Mouse (Mus musculus) midbrain, embryonic 16.5 days (tissue): ENCODE data around the gene Edaradd. TPM values are rescaled to one million over a fixed set of nuclear protein-coding genes. Genes with fewer than 3 reads are reported as not detected.

Source experiments
- ATAC-seq: fragments of 200-750 bp; cut with Nextera tagmentation; 2 replicates; pipeline ENCODE4 v1.8.0; 2017; ENCODE audit warnings: moderate TSS enrichment
- H3K27ac ChIP-seq: fragments of 300-500 bp; sonication (generic); 2 replicates; pipeline ENCODE4 v1.5.1; 2014; ENCODE audit warnings: mild to moderate bottlenecking, low read length, mixed read lengths
- H3K27me3 ChIP-seq: fragments of 300-500 bp; sonication (generic); 2 replicates; pipeline ENCODE4 v1.6.1; 2014; ENCODE audit warnings: low read depth, low read length, mixed read lengths; ENCODE audit not compliant: control insufficient read depth, insufficient read depth
- H3K36me3 ChIP-seq: fragments of 300-500 bp; sonication (generic); 2 replicates; pipeline ENCODE4 v1.6.1; 2014; ENCODE audit warnings: mild to moderate bottlenecking, low read length, moderate library complexity, mixed read lengths; ENCODE audit not compliant: control insufficient read depth, insufficient read depth
- H3K4me1 ChIP-seq: fragments of 300-500 bp; sonication (generic); 2 replicates; pipeline ENCODE4 v1.6.1; 2014; ENCODE audit warnings: mild to moderate bottlenecking, low read length, mixed read lengths; ENCODE audit not compliant: control insufficient read depth, insufficient read depth
- H3K4me2 ChIP-seq: fragments of 300-500 bp; sonication (generic); 2 replicates; pipeline ENCODE4 v1.6.1; 2014; ENCODE audit warnings: mild to moderate bottlenecking, low read length, mixed read lengths
- H3K4me3 ChIP-seq: fragments of 300-500 bp; sonication (generic); 2 replicates; pipeline ENCODE4 v1.5.1; 2014; ENCODE audit warnings: low read depth, mild to moderate bottlenecking, low read length, moderate library complexity, mixed read lengths
- H3K9ac ChIP-seq: fragments of 300-500 bp; sonication (generic); 2 replicates; pipeline ENCODE4 v1.6.1; 2014; ENCODE audit warnings: low read depth, low read length, mixed read lengths
- H3K9me3 ChIP-seq: fragments of 300-500 bp; sonication (generic); replicated peaks from 2 replicates; pipeline ENCODE4 v1.6.1; 2014; ENCODE audit warnings: mild to moderate bottlenecking, low read length, mixed read lengths; ENCODE audit not compliant: control insufficient read depth, poor library complexity, severe bottlenecking
- WGBS: fragments of 180-500 bp; shearing (Covaris S2); extraction: QIAGEN DNeasy Blood & Tissue Kit; methylation state at CpG from one replicate; pipeline ENCODE4 v1.1.7; 2014; 5-methylcytosine and 5-hydroxymethylcytosine counted together
- polyA plus RNA-seq: library from polyadenylated mRNA; unstranded; fragments of >200 nt; fragmentation: Nextera tagmentation; extraction: Ambion mirVana; gene quantifications from 2 replicates; pipeline ENCODE4 v1.2.1, GENCODE M21; 2015

The Edaradd gene
- polyA plus RNA-seq, 1 experiment from 2014 or later = 1.9 TPM

DNA sequence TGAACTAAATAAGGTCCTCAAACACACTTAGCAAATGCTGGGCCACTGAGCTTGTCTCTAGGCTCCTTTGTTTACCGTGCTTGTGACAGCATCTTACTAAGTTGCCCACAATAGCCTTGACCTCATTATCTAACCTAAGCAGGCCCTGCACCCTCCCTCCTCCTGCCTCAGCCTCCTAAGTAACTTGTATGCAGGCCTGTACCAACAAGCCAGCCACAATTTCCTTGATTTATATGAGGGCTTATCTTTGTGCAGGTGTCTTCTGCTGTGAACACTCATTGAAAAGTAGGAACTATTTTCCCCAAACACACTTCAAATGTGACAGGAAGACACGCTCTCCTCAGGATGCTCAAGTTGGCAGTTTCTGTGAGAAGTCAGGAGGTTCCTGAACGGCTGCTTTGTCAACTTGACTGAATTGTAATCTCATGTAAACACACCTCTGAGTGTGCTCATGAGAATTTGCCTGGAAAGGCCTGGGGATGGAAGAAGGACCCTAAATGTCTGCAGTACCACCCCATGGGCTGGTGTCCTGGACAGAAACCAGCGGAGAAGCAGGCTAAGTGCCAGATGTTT, 17.5 kb downstream of the Edaradd start:
- Histone ChIP-seq H3K36me3 (no peaks in the 10 kb centered on the region), H3K9ac (no peak overlapping the region), H3K9me3 (no peaks in the 10 kb centered on the region), H3K27me3 (no peaks in the 10 kb centered on the region), H3K4me1 (peaks cover 3% of the 10 kb centered on the region; the same call in 1 of the 2 replicates), H3K4me3 (no peak overlapping the region), H3K27ac (no peak overlapping the region; the same call in 1 of the 2 replicates), H3K4me2 (no peak overlapping the region)
- ATAC-seq = no peak
- 32% methylated on average over 4 of the region's 4 CpGs for WGBS

DNA sequence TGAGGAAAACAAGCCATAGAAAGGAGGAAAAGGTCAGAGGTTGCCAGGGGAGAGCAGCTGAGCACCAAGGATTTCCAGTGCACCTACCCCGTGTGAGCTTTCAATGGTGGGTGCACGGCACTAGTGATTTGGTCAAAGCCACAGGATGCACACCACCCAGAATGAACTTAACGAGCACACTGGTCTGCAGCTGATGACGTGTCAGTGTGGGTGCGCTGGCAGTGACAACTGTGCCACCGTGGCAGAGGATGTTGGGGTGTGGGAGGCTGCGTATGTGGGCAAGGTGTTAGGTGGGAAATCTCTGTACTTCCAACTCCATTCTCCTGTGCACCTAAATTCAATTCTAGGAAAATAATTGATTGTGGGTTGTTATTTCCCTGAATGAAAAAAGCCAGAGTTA, 21.1 kb downstream of the Edaradd start:
- 86% methylated on average over 7 of the region's 7 CpGs for WGBS

DNA sequence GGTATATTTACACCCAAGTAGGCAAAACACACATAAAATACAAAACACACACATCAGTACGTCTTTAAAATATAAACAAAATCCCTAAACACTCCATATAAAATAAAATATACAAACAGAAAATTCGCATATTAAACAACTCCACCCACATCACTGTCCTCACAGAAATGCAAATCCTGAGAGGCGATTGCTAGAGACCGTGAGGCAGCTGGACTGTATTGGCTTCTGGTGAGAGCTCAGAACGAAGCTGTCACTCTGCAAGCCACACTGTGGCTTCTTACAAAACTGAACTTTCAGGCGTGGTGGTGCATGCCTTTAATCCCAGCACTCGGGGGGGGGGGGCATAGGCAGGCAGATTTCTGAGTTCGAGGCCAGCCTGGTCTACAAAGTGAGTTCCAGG, 22.4 kb downstream of the Edaradd start:
- 53% methylated on average over 8 of the region's 8 CpGs for WGBS
- no peak overlapping the region for H3K4me2 ChIP-seq
- H3K27ac ChIP-seq = no peak overlapping the region

More for the DNA sequence above, 21.1 kb downstream of the Edaradd start:
- no peak overlapping the region for H3K27ac ChIP-seq
- no peak overlapping the region for H3K4me2 ChIP-seq
- peaks cover 3% of the 10 kb centered on the region; the same call in 1 of the 2 replicates for H3K4me1 ChIP-seq
- no peak for ATAC-seq
- H3K27me3 ChIP-seq = no peaks in the 10 kb centered on the region
- no peaks in the 10 kb centered on the region for H3K9me3 ChIP-seq
- no peak overlapping the region for H3K9ac ChIP-seq
- H3K4me3 ChIP-seq = no peak overlapping the region
- no peaks in the 10 kb centered on the region for H3K36me3 ChIP-seq

DNA sequence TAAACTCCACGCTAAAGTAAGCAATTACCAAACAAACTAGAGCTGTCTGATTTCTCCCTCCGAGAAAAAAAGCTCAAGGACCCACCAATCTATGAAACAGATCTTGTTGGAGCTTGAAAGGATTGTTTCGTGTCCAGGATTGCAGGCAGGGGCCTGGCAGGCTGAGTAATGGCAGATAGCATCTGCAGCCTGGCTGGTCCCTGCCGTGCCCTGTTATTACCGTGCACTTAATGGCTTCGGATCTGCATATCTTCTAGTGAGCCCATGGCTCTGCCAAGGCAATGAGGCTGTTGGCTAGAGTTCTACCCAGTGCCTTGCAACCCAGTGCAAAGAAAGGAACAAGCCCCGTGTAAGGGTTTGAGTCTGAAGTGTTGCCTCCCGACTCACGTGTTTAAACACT, 25.5 kb downstream of the Edaradd start:
- Histone ChIP-seq H3K27me3 (no peaks in the 10 kb centered on the region), H3K4me2 (no peak overlapping the region), H3K27ac (no peak overlapping the region), H3K9ac (no peak overlapping the region), H3K4me3 (no peak overlapping the region), H3K9me3 (no peaks in the 10 kb centered on the region), H3K36me3 (no peaks in the 10 kb centered on the region), H3K4me1 (no peaks in the 10 kb centered on the region)
- 92% methylated on average over 9 of the region's 9 CpGs for WGBS
- ATAC-seq = no peak

More for the DNA sequence above, 22.4 kb downstream of the Edaradd start:
- H3K27me3 ChIP-seq = no peaks in the 10 kb centered on the region
- no peak overlapping the region for H3K4me3 ChIP-seq
- H3K4me1 ChIP-seq = no peaks in the 10 kb centered on the region
- ATAC-seq = no peak
- H3K36me3 ChIP-seq = no peaks in the 10 kb centered on the region
- H3K9me3 ChIP-seq = no peaks in the 10 kb centered on the region
- H3K9ac ChIP-seq = no peak overlapping the region

DNA sequence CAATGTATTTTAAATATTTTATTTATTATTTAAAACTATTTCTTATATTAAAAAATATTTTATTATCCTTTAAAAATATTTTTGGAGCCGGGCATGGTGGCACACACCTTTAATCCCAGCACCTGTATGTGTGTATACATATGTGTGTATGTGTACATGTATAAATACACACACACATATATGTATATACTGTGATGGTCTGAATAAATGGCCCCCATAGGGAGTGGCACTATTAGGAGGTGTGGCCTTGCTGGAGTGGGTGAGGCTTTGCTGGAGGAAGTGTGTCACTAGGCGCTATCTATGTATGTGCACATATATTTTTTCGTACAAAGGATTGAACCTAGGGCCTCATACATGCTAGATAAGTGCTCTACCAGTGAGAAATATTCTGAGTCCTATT, 27.7 kb downstream of the Edaradd start:
- H3K9ac ChIP-seq = no peak overlapping the region
- H3K4me3 ChIP-seq = no peak overlapping the region
- no peaks in the 10 kb centered on the region for H3K36me3 ChIP-seq
- H3K4me2 ChIP-seq = no peak overlapping the region
- ATAC-seq = peak; percentile 62; the same call in 1 of the 2 replicates
- no peak overlapping the region for H3K27ac ChIP-seq
- H3K4me1 ChIP-seq = no peaks in the 10 kb centered on the region
- H3K9me3 ChIP-seq = no peaks in the 10 kb centered on the region
- WGBS = 92% methylated on average over 3 of the region's 3 CpGs
- H3K27me3 ChIP-seq = no peaks in the 10 kb centered on the region

DNA sequence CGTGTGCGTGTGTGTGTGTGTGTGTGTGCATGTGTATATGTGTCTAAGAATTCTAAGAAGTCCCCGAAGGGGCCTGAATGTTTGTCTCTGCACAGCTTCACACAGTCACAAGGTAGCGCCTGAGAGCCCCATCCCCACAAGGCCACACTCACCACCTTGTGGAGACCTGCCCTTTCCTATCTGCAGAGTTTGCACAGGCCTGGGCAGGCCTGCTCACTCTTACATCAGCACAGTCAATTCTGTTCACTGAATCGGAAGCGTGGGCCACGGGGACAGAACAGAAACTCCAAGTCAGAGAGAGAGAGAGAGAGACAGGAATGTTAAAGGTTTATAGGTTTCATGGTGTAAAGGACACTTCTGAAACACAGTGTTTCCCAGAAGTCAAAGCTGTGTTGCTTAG, 34.6 kb downstream of the Edaradd start:
- Histone ChIP-seq H3K4me2 (no peak overlapping the region), H3K9ac (no peak overlapping the region), H3K9me3 (no peaks in the 10 kb centered on the region), H3K4me1 (no peaks in the 10 kb centered on the region), H3K36me3 (no peaks in the 10 kb centered on the region), H3K27me3 (no peaks in the 10 kb centered on the region), H3K27ac (no peak overlapping the region), H3K4me3 (no peak overlapping the region)
- peak; percentile 42; the same call in 1 of the 2 replicates for ATAC-seq
- 83% methylated on average over 7 of the region's 7 CpGs for WGBS

DNA sequence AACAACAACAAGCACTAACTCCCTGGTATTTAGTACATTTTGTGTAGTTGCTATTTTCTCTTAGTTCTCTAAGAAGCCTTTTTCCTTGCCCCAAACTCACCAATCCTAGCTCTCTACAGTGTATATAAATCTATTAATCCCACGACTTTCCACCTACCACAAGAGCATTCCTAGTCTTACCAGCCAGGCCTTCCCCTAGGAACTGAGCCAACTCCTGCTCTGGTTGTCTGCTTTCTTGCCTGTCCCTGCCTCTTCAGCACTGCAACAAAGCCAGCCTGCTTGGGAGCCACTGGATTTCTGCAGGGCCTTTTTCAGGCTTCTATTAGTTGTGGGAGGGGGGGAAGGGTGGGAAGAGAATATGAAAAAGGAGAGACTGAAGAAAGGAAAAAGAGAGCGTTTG, 35.0 kb downstream of the Edaradd start:
- no peak overlapping the region for H3K4me3 ChIP-seq
- no peaks in the 10 kb centered on the region for H3K9me3 ChIP-seq
- no peaks in the 10 kb centered on the region for H3K36me3 ChIP-seq
- no peak overlapping the region for H3K9ac ChIP-seq
- no peaks in the 10 kb centered on the region for H3K4me1 ChIP-seq
- H3K4me2 ChIP-seq = no peak overlapping the region
- no peak overlapping the region for H3K27ac ChIP-seq
- 0 out of 2 replicates have a peak, but pooled peaks have one; percentile 47 for ATAC-seq
- no peaks in the 10 kb centered on the region for H3K27me3 ChIP-seq
- 64% methylated on average over 2 of the region's 2 CpGs for whole genome bisulfite sequencing

DNA sequence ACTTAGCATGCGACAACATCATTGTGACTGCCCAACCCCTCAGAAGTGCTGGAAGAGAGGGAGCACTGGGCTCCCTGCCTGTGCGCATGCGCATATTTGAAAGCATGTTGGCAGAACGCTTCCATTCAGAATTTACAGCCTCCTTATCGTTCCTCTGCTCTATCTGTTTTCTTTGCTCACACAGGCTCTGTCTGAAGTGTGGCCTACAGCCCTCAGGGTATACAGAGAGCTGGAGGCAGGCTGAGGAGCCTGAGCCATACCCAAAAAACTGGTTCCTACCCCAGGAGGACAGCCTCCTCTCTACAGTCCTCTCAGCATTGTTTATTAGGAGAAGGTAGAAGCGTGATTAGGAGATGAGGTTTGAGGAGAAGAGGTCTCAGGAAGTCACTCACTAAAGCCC, 40.4 kb downstream of the Edaradd start:
- Histone ChIP-seq H3K27me3 (no peaks in the 10 kb centered on the region), H3K9ac (no peak overlapping the region), H3K4me2 (no peak overlapping the region), H3K36me3 (no peaks in the 10 kb centered on the region), H3K4me3 (no peak overlapping the region), H3K27ac (no peak overlapping the region), H3K9me3 (no peaks in the 10 kb centered on the region), H3K4me1 (no peaks in the 10 kb centered on the region)
- 86% methylated on average over 6 of the region's 6 CpGs for WGBS
- ATAC-seq = no peak

DNA sequence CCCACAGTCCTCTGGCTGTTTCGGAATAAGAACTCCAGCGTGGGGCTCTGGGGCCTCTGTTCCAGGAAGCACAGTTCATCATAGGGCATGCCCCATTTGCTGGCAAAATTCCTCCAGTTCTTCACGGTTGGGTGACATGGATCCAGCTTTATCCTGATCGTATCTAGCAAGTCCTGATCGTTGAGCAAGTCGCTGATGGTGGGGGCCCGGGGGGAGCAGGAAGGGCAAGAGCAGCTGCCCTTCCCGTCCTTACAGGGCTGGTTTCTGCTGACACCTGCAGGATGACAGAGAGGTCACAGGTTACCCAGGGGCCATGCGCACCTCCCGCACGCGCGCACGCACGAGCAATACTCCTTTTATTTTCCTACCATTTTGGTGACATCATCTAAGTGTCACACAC, 41.9 kb downstream of the Edaradd start:
- no peaks in the 10 kb centered on the region for H3K27me3 ChIP-seq
- H3K36me3 ChIP-seq = no peaks in the 10 kb centered on the region
- no peaks in the 10 kb centered on the region for H3K9me3 ChIP-seq
- ATAC-seq = no peak
- H3K27ac ChIP-seq = no peak overlapping the region
- H3K4me2 ChIP-seq = no peak overlapping the region
- no peaks in the 10 kb centered on the region; the same call in 1 of the 2 replicates for H3K4me1 ChIP-seq
- H3K9ac ChIP-seq = no peak overlapping the region
- 90% methylated on average over 15 of the region's 15 CpGs for WGBS
- no peak overlapping the region for H3K4me3 ChIP-seq
